Mouse (Mus musculus) 416B (cell line): ENCODE results near the gene Mia2.
"Not testable (repeated sequence)": the region's sequence is repeated elsewhere in the genome, so short reads cannot be mapped to it uniquely, and the experiment has no call there.

ENCODE experiments used
- DNase-seq: peaks from one replicate; pipeline ENCODE4 v3.0.0; 2011; ENCODE audit warnings: low read depth

Gene Mia2

DNA sequence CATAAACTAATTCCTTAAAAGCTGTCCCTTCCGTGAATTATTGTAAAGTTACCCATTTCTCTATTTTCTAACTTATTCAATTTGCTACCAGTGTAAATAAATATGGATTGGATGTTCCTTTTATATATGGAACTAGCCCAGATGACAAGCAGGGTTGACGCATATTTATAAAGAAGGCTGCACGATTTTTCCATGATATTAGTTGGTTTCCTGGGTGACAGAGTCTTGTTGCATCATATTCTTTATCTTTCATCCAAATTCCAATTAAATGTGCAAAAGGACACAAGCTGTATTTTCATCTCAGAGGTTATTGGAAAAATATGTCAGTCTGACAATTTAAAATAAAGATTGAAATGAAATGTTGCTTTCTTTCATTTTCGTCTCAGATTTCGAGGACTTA lies 142.8 kb downstream of the Mia2 start:
- DNase-seq: no peak

DNA sequence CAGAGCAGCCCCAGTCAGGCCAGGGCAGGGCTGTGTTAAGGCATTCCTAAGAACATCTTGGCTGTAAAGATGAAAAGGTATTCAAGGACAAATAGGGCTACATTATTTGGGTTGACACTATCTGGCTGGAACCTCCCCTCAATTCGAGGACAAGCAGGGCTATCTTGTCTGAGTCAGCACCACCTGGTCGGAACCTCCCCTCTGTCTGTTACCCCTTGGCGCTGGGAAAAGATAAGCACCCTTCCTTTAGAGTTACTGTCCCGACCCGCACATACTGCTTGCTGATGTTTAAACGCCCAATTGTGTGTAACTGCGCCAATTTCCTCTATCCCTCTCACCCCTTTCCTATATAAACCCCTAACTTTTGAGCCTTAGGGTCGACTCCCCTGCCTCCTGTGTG lies 145.4 kb downstream of the Mia2 start:
- not testable (repeated sequence) for DNase-seq
